Mouse (Mus musculus) CD4-positive, CD25-positive, alpha-beta regulatory T cell, adult 9 weeks (primary cell): Measurements from ENCODE around the gene Epx. TPM values are rescaled to one million over a fixed set of nuclear protein-coding genes. Genes with fewer than 3 reads are reported as not detected.

Experiments used
- polyA plus RNA-seq: library from polyadenylated mRNA; unstranded; fragments of 100-300 nt; shearing (Covaris generic); gene quantifications from one replicate; pipeline ENCODE4 v1.2.1, GENCODE M21; 2017

Epx gene
- polyA plus RNA-seq, result not detected

DNA sequence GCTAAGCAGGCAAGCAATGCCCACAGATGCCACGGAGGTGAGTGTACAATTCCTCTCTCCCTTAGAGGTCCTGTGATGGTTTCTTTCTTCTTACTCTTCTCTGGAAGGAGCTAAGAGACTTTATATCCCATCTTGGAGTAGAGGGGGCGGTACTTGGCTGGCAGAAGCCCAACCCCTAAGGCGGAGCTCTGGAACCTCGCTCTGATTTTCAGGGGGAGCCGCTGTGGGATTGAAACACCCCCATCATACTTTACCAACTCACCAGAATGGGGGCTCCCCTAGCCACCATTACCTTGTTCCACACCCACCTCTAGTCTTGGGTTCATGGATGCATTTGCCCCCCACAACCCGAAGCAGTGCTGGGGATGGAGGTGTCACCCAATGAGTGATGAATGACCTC, at the start of gene Epx:
Epx (minus strand) TSS at position 101 of the 400 bp plus-strand sequence.

DNA sequence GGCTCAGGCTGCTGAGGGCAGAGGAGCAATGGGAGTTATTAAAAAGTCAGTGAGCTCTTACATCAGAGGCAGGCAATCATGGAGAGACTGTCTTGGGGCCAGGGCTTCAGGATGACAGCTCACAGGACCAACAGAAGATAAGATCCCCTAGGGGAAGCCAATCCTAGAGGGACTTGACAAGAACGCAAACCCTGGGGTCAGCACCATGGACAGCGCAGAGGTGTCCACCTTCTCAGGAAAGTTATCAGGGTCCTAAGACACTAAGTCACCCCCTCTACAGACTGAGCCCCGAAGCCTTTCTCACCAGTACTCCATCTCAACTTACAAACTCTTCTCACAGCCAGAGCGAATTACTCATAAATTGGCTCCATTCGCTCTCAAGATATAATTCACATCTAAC, 45.6 kb upstream of the Epx start, which contains the start of gene Olfr464:
Olfr464 (minus strand) TSS at position 2 of the 400 bp plus-strand sequence.

DNA sequence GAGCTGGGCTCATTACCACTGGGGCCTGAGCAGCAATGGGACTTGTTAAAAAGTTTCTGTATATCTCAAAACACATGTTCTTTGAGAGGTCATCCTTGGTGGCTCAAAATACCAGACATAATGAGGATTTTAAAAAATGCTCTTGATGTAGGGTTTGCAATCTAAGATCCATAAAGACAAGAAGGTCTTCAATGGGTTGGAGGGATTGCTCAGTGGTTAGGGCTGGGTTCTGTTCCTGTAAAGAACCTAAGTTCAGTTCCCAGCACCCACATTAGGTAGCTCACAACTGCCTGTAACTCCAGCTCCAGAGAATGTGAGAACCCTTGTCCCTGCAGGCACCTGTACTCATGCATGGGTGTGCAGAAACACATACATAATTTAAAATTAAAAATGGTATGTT, 22.0 kb upstream of the Epx start, which contains the start of gene Olfr463:
Olfr463 (minus strand) TSS at position 101 of the 400 bp plus-strand sequence.

DNA sequence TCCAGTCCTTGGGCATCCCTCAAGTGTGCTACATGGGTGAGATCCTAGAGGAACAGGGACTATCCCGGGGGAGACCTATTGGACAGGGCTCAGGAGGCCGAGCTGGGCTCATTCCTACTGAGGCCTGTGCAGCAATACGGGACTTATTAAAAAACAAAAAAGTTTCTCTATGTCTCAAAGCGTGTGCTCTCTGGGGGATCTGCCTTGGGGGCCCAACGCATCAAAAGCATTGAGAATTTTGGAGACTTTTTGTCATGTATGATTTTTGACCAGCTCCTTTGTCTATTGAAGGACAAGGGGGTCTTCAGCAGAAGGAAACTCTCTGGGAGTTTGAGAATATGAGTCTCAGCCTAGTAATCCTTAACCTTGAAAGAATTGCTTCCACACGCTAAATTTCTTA, 16.8 kb upstream of the Epx start, which contains the start of gene Olfr462:
Olfr462 (minus strand) TSS at position 101 of the 400 bp plus-strand sequence.

DNA sequence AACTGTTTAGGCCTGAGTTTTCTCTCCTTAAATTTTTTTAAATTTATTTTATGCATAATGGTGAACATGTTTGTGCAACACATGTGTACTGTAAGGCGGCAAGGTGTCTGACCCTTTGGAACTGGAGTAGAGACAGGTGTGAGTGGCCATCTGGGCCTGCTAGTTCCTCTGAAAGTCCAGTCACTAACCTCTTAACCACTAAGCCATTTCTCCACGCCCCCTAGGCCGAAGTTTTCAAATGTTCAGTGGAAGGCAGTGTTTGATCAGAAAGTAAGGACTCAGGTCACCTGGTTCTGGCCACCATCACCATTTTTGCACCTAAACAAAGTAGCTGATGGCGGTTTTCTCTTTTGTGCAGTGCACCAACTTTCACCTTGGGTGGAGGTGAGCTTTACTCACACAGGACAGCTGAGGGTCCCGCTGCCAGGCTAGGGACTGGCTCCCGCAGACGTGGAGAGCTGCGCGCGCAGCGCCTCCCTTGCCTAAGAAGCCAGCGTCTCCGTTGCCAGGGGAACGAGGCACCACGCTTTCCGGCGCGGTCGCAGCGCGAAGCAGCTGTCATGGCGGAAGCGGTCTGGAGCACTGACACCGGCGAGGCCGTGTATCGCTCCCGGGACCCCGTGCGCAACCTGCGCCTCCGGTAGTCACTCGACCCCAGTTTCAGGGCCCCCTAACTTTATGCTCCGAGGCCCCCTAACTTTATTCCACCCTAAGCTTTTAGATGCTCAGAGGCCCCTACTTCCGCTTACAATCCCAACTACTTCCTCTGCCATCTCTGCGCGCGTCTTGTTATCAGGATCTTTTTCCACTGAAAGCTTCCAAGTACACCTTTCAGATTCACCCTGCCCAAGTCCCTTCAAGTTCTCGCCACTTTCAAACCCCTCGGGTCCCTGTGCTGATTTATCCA, 22.4 kb downstream of the Epx start, which contains the start of gene Mks1:
Mks1 (plus strand) TSS at position 526 of the 907 bp plus-strand sequence.

DNA sequence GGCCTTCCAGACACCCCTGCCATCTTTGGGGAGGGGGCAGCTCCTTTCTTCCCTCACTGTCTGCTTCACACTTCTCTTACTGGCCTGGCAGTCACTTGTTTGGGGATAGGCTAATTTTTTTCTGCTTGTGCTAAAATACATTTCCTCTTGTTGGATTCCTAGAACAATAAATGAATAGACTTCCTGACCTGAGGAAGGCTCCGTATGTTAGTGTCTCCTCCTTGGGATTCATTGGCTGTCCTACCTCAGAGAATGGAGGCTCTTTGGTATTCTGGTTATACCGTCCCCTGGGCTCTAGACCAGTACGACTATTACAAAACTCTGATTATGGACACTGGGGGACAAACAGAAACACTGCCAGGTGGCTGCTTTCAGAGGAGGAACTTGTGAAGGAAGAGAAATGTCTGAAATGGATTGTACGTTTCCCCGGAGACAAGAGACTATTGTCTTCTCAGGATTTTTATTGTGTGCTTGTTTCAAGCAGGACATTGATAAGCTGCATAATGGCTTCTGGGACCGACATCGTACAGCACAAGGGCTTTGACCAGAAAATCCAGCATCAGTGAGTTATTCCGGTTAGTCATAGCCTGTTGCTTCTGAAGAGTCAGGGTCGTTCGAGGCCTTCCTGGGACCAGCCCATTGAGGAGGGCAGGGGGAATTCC, 47.0 kb downstream of the Epx start, which contains the start of gene Lpo:
Lpo (minus strand) TSS at position 51 of the 662 bp plus-strand sequence.

Other genes starting within 250 kb of the Epx start
- 35.5 TPM for gene Rnf43, start 212.8 kb downstream of the Epx start, polyA plus RNA-seq
- gene Supt4a, start 138.0 kb downstream of the Epx start, polyA plus RNA-seq, result 471 TPM
- 6.2 TPM for gene Tspoap1, start 115.0 kb downstream of the Epx start, polyA plus RNA-seq
- gene Mpo, start 82.0 kb downstream of the Epx start, polyA plus RNA-seq, result not detected
- gene Lpo, start 47.2 kb downstream of the Epx start, polyA plus RNA-seq, result not detected
- 18.1 TPM for gene Mks1, start 22.3 kb downstream of the Epx start, polyA plus RNA-seq
- not detected for gene Olfr462, start 16.7 kb upstream of the Epx start, polyA plus RNA-seq
- not detected for gene Olfr463, start 21.9 kb upstream of the Epx start, polyA plus RNA-seq
- gene Olfr464, start 45.4 kb upstream of the Epx start, polyA plus RNA-seq, result not detected
- 5.5 TPM for gene Dynll2, start 112.0 kb upstream of the Epx start, polyA plus RNA-seq
- 65.2 TPM for gene Srsf1, start 171.8 kb upstream of the Epx start, polyA plus RNA-seq
- 28.9 TPM for gene Vezf1, start 192.7 kb upstream of the Epx start, polyA plus RNA-seq
- gene Cuedc1, start 222.5 kb upstream of the Epx start, polyA plus RNA-seq, result 5.6 TPM